19 mouse cellular contexts compared by ENCODE assay signal in genomic region chr5:136560656-136561055, GRCm38 (mm10).
"Had no signal": no experiment of that assay in that cellular context is flagged by ENCODE, and none has a peak within 500 bp of the region (broad histone marks: within the 10 kb centered on the region; RNA-seq: fewer than 3 reads in every experiment).

No protein-coding gene starts in this region.

- H3K27me3 ChIP-seq: lung, embryonic 15.5 days; midbrain, embryonic 13.5 days; neural tube, embryonic 12.5 days; stomach, embryonic 15.5 days had no signal

- H3K36me3 ChIP-seq: lung, embryonic 15.5 days; midbrain, embryonic 13.5 days; stomach, embryonic 15.5 days had no signal

- DNase-seq: kidney, adult 2 months; kidney, postnatal 36 days; layer of hippocampus, postnatal 36 days; lung, adult 18-20 months; lung, postnatal 14 days; retina, postnatal 1 day; right cerebral cortex, postnatal 25 days; spleen, adult 18-20 months; thymus, postnatal 25 days had no signal

- H3K4me3 ChIP-seq: left cerebral cortex, adult 2 months; lung, embryonic 15.5 days; midbrain, embryonic 13.5 days; neural tube, embryonic 12.5 days; stomach, embryonic 15.5 days had no signal

- H3K9ac ChIP-seq: liver, embryonic 14.5 days; lung, embryonic 15.5 days; midbrain, embryonic 13.5 days; neural tube, embryonic 12.5 days; stomach, embryonic 15.5 days had no signal

- ATAC-seq: intestine, postnatal 0 days; midbrain, embryonic 13.5 days; midbrain, embryonic 16.5 days had no signal

- H3K9me3 ChIP-seq: lung, embryonic 15.5 days; midbrain, embryonic 13.5 days; neural tube, embryonic 12.5 days; stomach, embryonic 15.5 days had no signal

- H3K4me2 ChIP-seq: lung, embryonic 15.5 days; midbrain, embryonic 13.5 days; neural tube, embryonic 12.5 days; stomach, embryonic 15.5 days had no signal

- H3K27ac ChIP-seq: kidney, postnatal 0 days; left cerebral cortex, adult 2 months; liver, embryonic 14.5 days; lung, embryonic 15.5 days; macrophage; midbrain, embryonic 13.5 days; neural tube, embryonic 12.5 days; stomach, embryonic 15.5 days had no signal
